Mouse (Mus musculus) left cerebral cortex, postnatal 10 days (tissue): ENCODE measurements around the gene Atp6v1b1. TPM values are rescaled to one million over a fixed set of nuclear protein-coding genes. Genes with fewer than 3 reads are reported as not detected.

Source experiments
- DNase-seq, 2 experiments: peaks; one replicate each; pipeline ENCODE4 v3.0.0; 2021 to 2022; ENCODE audit warnings: low spot score in 2 of 2, mixed read lengths in 1 of 2; ENCODE audit errors: extremely low spot score in 1 of 2
- intact Hi-C: fragments of 180-260 bp; cut with DNase I; formaldehyde crosslinking; loops from one replicate; pipeline ENCODE4 v1.15.1; 2025
- total RNA-seq, 2 experiments: library from RNA; stranded (reverse); gene quantifications; 2 replicates each; pipeline ENCODE4 v1.2.3; 2021

The Atp6v1b1 gene
- total RNA-seq, 2 experiments from 2014 or later, result 0.18 to 0.32 TPM

- no peak for DNase-seq
- intact Hi-C loops, result no loop called here
Observed at GRCm38 (mm10) chr6:83714221-83715123, 28.3 kb upstream of the Atp6v1b1 start.

- intact Hi-C loops, result no loop called here
Observed at GRCm38 (mm10) chr6:83715461-83716196, 27.2 kb upstream of the Atp6v1b1 start.

GRCm38 (mm10) chr6:83717026-83717425 lies 25.8 kb upstream of the Atp6v1b1 start:
- intact Hi-C loops, result no loop called here
- no peak for DNase-seq

More at GRCm38 (mm10) chr6:83715461-83716196, 27.2 kb upstream of the Atp6v1b1 start:
- DNase-seq, result no peak

GRCm38 (mm10) chr6:83722526-83722925 lies 20.3 kb upstream of the Atp6v1b1 start:
- intact Hi-C loops, result no loop called here
- no peak for DNase-seq

DNA sequence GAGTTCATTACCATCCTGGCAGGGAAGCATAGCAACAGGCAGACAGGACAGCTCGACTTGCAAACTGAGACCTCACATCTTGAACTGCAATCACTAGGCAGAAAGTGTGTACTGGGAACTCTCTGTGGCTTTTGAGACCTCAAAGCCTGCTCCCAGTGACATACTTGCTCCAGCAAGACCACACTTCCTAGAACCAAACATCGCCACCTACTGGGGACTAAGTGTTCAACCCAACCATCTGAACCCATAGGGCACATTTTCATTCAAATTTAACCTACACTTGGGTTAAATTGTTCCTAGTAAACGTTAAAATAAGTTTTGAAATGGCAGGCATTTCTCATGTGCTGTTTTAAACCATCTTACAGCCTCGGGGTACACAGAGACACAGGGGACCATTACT lies 15.6 kb upstream of the Atp6v1b1 start:
- intact Hi-C loops, result no loop called here
- DNase-seq, result no peak

- intact Hi-C loops, result no loop called here
- DNase-seq, result no peak
Observed at GRCm38 (mm10) chr6:83728488-83728887, 14.3 kb upstream of the Atp6v1b1 start.

DNA sequence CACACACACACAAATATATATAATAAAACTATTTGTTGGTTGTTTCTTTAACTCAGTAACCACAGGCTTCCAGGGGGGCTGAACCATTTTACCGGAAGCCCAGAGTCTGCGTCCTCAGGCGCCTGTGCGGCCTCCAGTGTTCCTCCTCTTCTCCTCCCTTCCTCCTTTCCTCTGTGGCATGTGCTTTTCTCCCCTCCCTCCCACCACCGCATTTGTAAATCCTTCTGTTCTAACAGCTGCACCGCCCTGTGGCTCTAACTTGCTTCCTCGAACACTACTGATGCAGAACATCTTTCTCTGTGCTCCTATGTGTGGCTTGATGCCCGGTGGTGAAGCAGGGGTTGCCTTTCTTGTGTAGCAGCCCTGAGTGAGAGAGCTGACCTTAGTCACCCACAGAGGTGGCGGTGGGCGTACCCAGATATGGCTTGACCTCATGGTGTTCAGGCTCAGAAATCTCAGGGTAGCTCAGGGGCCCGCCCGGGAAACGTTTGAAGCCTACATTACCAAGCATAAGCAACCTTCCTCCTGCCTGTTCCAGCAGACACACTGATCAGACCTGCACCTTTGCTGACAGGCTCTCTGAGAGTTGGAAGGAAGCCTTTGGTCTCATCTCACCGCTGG lies 13.3 kb upstream of the Atp6v1b1 start:
- DNase-seq, result no peak
- intact Hi-C loops, result no loop called here

DNA sequence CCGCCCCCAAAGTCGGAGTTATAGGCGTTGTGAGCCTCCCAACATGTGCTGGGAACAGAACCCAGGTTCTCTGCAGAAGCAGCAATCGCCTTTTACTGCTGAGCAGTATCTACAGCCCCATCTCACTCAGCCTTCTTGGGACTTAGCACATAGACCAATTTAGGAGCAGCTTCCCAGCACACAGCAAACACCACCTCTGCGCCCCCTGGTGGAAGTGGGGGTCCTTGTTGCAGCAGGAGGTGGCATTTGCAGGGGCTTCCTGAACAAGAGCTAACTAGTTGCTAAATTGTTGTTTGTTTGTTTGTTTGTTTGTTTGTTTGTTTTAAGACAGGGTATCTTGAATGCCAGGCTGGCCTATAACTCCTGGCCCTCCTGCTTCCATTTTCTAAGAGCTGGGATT lies 11.7 kb upstream of the Atp6v1b1 start:
- peak in 1 of 2 experiments; percentile 66 for DNase-seq
- intact Hi-C loops, result no loop called here

- DNase-seq, result no peak
- intact Hi-C loops, result no loop called here
Observed at GRCm38 (mm10) chr6:83737311-83737710, 5.5 kb upstream of the Atp6v1b1 start.

DNA sequence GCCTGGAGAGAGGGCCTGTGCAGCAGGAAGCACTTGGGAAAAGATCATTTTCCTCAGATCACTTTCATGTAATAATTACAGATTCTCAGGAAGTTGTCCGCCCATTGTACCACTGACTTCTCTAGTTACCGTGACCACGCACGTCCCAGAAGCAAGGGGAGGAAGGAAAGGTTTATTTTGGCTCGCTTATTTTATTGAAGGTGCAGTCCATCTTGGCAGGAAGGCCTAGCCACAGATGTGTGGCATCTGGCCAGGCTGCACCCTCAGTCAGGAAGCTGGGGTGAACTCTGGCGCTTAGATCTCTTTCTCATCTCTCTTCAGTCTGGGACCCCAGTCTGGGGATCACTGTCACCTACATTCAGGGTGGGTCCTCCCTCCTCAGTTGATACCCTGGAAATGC lies 4.2 kb upstream of the Atp6v1b1 start:
- DNase-seq, result no peak
- intact Hi-C loops, result no loop called here

DNA sequence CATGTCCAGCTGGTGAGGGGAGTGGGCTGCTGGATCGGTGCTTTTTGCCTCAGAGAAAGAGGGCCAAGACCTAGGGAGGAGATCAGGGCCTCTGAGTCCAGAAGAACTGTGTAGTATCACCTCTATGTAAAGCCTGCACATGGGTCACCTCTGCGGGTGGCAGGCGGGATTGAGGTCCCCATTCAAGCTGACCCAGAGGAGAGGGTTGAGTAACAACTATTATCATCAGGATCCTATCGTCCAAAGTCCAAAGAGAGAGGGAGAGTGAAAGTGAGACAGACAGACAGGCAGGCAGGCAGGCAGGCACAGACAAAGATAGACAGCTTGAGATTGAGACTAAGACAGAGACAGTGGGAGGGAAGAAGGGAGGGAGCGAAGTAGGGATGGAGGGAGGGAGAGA lies 422 bp downstream of the Atp6v1b1 start:
- intact Hi-C loops, result no loop called here
- no peak for DNase-seq

DNA sequence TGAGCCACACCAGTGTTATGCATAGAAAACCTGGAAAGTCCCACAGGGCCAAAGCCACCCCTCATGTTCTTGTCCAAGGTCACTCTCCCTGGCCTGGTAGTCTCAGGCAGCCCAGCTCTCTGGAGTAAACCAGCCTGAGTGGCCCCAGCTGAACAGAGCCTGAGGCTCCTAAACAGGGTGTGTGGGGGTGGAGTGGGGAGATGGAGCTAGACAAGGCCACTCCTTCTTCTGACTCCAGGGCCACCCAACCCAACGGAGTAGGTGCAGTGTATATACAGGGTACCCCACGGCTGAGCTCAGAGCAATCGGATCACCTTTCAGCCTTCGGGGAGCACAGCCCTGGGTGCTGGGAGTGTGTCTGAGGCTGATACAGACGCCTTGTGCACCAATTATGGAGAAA lies 1.3 kb downstream of the Atp6v1b1 start:
- intact Hi-C loops, result no loop called here
- no peak for DNase-seq

DNA sequence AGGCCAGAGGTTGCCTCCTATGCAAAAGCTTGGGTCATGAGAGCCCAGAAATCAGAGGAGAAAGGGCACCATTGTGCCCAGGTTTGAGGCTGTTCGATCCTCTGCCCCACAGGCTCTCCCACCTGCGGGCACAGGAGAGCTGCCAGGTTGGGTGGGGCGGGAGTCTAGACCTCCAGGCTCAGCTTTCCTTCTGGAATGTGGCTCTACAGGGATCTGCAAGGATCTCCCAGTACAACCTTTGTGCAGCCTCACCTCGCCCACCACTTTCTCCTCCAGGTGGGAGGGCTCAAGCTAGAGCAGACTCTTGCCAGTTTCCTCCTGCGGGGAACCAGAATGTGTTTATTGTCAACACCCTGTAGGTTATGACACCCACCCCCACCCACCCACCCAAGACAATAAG lies 1.8 kb downstream of the Atp6v1b1 start:
- DNase-seq, result no peak
- intact Hi-C loops, result no loop called here

GRCm38 (mm10) chr6:83745466-83745865 lies 2.7 kb downstream of the Atp6v1b1 start:
- DNase-seq, result no peak
- intact Hi-C loops, result no loop called here

GRCm38 (mm10) chr6:83749286-83749685 lies 6.5 kb downstream of the Atp6v1b1 start:
- DNase-seq, result no peak
- intact Hi-C loops, result no loop called here

- DNase-seq, result peak in 1 of 2 experiments; percentile 61
- intact Hi-C loops, result no loop called here
Observed at GRCm38 (mm10) chr6:83750171-83750684, 7.4 kb downstream of the Atp6v1b1 start.

- intact Hi-C loops, result no loop called here
- DNase-seq, result no peak
Observed at GRCm38 (mm10) chr6:83756051-83756450, 13.3 kb downstream of the Atp6v1b1 start.

DNA sequence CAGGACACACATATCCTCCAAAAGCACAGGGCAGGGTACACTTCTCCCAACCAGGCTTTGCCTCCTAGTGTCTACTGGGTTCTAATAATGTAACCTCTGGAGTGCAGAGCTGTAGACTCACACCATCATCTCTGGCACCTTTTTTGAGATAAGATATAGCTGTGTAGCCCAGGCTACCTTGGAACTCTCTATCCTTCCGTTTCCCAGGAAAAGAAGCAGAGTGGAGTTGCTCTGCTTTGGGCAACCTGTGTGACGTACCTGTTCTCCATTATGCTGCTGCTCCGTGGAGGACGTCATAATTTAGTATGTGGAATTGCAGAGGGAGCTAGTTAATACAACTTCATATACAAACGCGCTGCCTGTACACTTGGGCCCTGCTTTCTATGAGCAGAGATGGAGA lies 19.6 kb downstream of the Atp6v1b1 start, which contains the start of gene Ankrd53:
Gene Ankrd53 (plus strand): TSS at position 301 of the 400 bp plus-strand sequence.
- intact Hi-C loops, result no loop called here
- DNase-seq, result no peak

- DNase-seq, result peak in 1 of 2 experiments; percentile 37
- intact Hi-C loops, result no loop called here
Observed at GRCm38 (mm10) chr6:83762880-83763431, 20.2 kb downstream of the Atp6v1b1 start.
